Mouse (Mus musculus) erythroblast, embryonic 14.5 days (primary cell): ENCODE measurements around the gene Igf2bp3.

ENCODE experiments used
- GATA1 ChIP-seq: IDR thresholded peaks from 2 replicates; pipeline ENCODE4 v1.6.1; 2012; ENCODE audit warnings: low read length, inconsistent platforms, mixed read lengths
- TAL1 ChIP-seq: IDR thresholded peaks from 3 replicates; pipeline ENCODE4 v1.6.1; 2012; ENCODE audit warnings: low read length, inconsistent platforms, mixed read lengths

DNA sequence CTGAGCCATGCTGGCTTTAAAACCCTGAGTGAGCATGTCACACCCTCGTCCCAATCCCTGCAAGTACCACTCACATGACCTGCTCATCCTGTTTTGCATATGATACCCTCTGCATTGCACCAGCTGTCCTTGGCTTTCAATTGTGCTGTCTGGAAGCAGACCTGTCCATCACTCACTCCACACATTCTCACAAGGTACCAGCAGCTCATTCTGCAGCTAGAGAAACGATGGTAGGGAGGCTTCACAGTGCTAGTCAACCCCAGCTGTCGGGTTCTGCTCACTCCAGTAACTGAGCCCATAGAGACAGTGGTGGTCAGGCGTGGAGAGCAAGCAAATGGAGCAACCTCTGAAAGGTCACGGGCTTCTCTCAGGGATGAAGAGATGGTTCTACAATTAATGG lies 73.6 kb downstream of the Igf2bp3 start:
- no peak for TF ChIP-seq GATA1
- no peak for TF ChIP-seq TAL1
